Mouse (Mus musculus) hindbrain, embryonic 15.5 days (tissue): ENCODE data around the gene Trim17. TPM values are rescaled to one million over a fixed set of nuclear protein-coding genes. Genes with fewer than 3 reads are reported as not detected.

Experiments
- ATAC-seq: fragments of 200-750 bp; cut with Nextera tagmentation; 2 replicates; pipeline ENCODE4 v1.8.0; 2017; ENCODE audit warnings: low read depth, moderate number of reproducible peaks, moderate TSS enrichment; ENCODE audit not compliant: low FRiP score
- H3K27ac ChIP-seq: fragments of 300-500 bp; sonication (generic); replicated peaks from 2 replicates; pipeline ENCODE4 v1.5.1; 2015; ENCODE audit warnings: mild to moderate bottlenecking, inconsistent platforms
- H3K27me3 ChIP-seq: fragments of 300-500 bp; sonication (generic); 2 replicates; pipeline ENCODE4 v1.6.1; 2015; ENCODE audit warnings: control low read depth, inconsistent platforms
- H3K36me3 ChIP-seq: fragments of 300-500 bp; sonication (generic); 2 replicates; pipeline ENCODE4 v1.6.1; 2015; ENCODE audit warnings: control low read depth, inconsistent platforms
- H3K4me1 ChIP-seq: fragments of 300-500 bp; sonication (generic); replicated peaks from 2 replicates; pipeline ENCODE4 v1.6.1; 2015; ENCODE audit warnings: control low read depth, inconsistent platforms
- H3K4me2 ChIP-seq: fragments of 300-500 bp; sonication (generic); 2 replicates; pipeline ENCODE4 v1.6.1; 2015; ENCODE audit warnings: moderate library complexity, mild to moderate bottlenecking, inconsistent platforms
- H3K4me3 ChIP-seq: fragments of 300-500 bp; sonication (generic); 2 replicates; pipeline ENCODE4 v1.5.1; 2015; ENCODE audit warnings: mild to moderate bottlenecking, inconsistent platforms
- H3K9ac ChIP-seq: fragments of 300-500 bp; sonication (generic); 2 replicates; pipeline ENCODE4 v1.6.1; 2015; ENCODE audit warnings: inconsistent platforms
- H3K9me3 ChIP-seq: fragments of 300-500 bp; sonication (generic); 2 replicates; pipeline ENCODE4 v1.6.1; 2016; ENCODE audit warnings: control low read depth, inconsistent platforms
- WGBS: fragments of 180-500 bp; shearing (Covaris S2); methylation state at CpG from one replicate; pipeline ENCODE4 v1.1.7; 2015; 5-methylcytosine and 5-hydroxymethylcytosine counted together
- microRNA-seq: library from miRNA; unstranded; fragments of <30 nt; microRNA quantifications from one replicate; pipeline ENCODE4, GENCODE M21; 2016
- polyA plus RNA-seq: library from polyadenylated mRNA; unstranded; fragments of >200 nt; fragmentation: Nextera tagmentation; extraction: Ambion mirVana; gene quantifications from 2 replicates; pipeline ENCODE4 v1.2.1, GENCODE M21; 2015

The Trim17 gene
- polyA plus RNA-seq, 1 experiment from 2014 or later, result 1.4 TPM

DNA sequence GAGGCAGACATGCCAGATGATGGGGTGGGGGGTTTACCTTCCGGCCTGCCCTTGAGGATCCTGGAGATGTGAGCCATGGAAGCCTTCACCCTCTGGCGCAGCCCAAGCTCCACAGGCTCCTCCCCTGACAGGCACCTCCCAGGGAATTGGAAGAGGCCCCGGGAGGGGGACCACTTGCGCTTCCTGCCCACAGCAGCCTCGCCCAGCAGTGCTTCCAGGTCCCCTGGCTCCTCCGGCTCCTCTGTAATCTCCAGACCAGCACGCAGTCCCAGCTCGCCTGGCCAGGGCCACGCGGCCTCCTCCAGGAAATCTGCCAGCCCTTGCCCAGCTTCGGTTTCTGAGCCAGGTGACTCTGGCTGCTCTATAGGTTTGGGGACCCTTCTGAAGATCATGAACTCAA lies 44.7 kb downstream of the Trim17 start:
- Histone ChIP-seq H3K4me3 (no peak overlapping the region), H3K4me2 (no peak overlapping the region), H3K9ac (no peak overlapping the region), H3K27ac (no peak overlapping the region), H3K36me3 (no peaks in the 10 kb centered on the region), H3K9me3 (no peaks in the 10 kb centered on the region), H3K27me3 (peaks cover 8% of the 10 kb centered on the region; the same call in 1 of the 2 replicates), H3K4me1 (peaks cover 9% of the 10 kb centered on the region)
- ATAC-seq, result no peak
- WGBS, result 71% methylated on average over 11 of the region's 11 CpGs

DNA sequence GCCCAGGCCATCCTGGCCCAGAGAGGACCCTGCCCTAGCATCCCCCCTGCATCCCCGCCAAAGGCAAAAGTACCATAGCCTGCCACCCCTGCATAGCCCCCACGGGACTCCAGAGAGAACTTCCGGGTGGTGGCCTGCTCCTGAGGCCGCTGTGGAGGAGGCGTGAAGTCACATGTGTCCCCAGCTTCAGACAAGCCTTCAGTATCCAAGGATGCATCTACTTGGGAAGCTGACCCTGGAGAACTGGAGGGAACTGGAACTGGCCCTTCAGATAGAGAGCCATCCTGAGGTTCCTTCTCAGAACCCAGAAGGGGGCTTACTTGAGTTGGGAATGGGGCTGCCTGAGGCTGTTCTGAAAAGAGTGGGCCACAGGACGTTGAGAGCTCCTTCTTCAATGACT lies 45.3 kb downstream of the Trim17 start:
- Histone ChIP-seq H3K27ac (no peak overlapping the region), H3K36me3 (no peaks in the 10 kb centered on the region), H3K9me3 (no peaks in the 10 kb centered on the region), H3K4me3 (no peak overlapping the region), H3K27me3 (peaks cover 8% of the 10 kb centered on the region; the same call in 1 of the 2 replicates), H3K4me2 (no peak overlapping the region), H3K4me1 (peaks cover 2% of the 10 kb centered on the region; the same call in 1 of the 2 replicates), H3K9ac (no peak overlapping the region)
- ATAC-seq, result no peak
- 84% methylated on average over 6 of the region's 6 CpGs for WGBS

DNA sequence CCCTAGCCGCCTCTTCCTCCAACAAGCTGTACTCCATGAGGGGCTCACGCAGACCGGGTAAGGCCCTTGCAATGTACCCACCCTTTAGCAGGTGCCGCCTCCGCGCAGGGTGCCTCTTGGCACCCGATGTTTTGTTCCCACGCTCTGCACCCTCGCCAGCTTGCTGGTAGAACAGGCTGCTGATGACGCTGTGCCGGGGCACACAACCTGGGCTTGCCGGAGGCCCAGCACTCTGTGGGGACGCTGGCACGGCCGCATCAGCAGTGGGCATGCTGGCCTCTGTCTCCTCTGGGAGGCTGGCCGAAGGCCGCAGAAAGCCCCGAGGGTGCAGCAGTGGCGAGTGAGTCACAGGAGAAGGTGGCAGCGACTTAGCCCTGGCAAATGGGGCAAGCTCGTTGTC lies 46.1 kb downstream of the Trim17 start:
- H3K4me1 ChIP-seq, result no peaks in the 10 kb centered on the region
- H3K4me3 ChIP-seq, result no peak overlapping the region
- H3K4me2 ChIP-seq, result no peak overlapping the region
- 0 out of 2 replicates have a peak, but pooled peaks cover 1% of the 10 kb centered on the region for H3K27me3 ChIP-seq
- no peak overlapping the region for H3K27ac ChIP-seq
- no peaks in the 10 kb centered on the region for H3K36me3 ChIP-seq
- no peak overlapping the region for H3K9ac ChIP-seq
- 91% methylated on average over 21 of the region's 21 CpGs for WGBS
- no peak for ATAC-seq
- H3K9me3 ChIP-seq, result no peaks in the 10 kb centered on the region

GRCm38 (mm10) chr11:59002327-59003079 lies 48.0 kb downstream of the Trim17 start:
- no peak overlapping the region for H3K4me3 ChIP-seq
- no peak overlapping the region for H3K27ac ChIP-seq
- 93% methylated on average over 7 of the region's 7 CpGs for WGBS
- H3K36me3 ChIP-seq, result no peaks in the 10 kb centered on the region
- no peak for ATAC-seq
- no peaks in the 10 kb centered on the region for H3K27me3 ChIP-seq
- H3K9ac ChIP-seq, result no peak overlapping the region
- H3K9me3 ChIP-seq, result no peaks in the 10 kb centered on the region
- H3K4me1 ChIP-seq, result no peaks in the 10 kb centered on the region
- H3K4me2 ChIP-seq, result no peak overlapping the region

DNA sequence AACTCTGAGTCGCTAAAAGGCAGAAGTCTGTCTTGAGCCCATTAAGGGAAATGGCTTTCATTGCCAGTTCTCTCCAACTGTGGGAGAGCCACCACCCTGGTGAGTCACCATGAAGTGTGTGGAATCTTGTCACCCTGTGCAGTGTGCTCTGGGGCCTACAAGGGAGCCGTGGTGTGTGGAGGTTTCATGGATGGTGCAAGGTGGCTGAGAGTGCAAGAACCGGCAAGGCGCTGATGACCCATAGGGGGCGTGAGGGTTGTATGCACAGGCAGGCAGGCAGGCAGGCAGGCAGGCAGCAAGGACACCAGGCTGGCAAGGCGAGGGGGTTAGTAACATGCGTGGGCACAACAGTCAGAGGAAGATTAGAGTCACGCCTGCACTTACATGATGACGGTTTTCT lies 60.6 kb downstream of the Trim17 start:
- no peak overlapping the region for H3K4me3 ChIP-seq
- ATAC-seq, result no peak

More for the DNA sequence above, 60.6 kb downstream of the Trim17 start:
- no peak overlapping the region for H3K4me2 ChIP-seq
- 41% methylated on average over 9 of the region's 9 CpGs for WGBS
- H3K27me3 ChIP-seq, result no peaks in the 10 kb centered on the region
- H3K9me3 ChIP-seq, result no peaks in the 10 kb centered on the region
- no peaks in the 10 kb centered on the region for H3K36me3 ChIP-seq
- no peak overlapping the region for H3K27ac ChIP-seq
- no peaks in the 10 kb centered on the region for H3K4me1 ChIP-seq
- H3K9ac ChIP-seq, result no peak overlapping the region

Small RNAs within 50 kb of the gene (microRNA-seq; reads per million reads assigned to microRNA genes)
- not detected for gene Gm44313

Other genes starting within 250 kb of the Trim17 start
- not detected in 2 replicates for gene Olfr318, start 230.7 kb upstream of the Trim17 start, polyA plus RNA-seq
- 0.16 and 0.44 TPM in 2 replicates for gene Olfr317, start 215.5 kb upstream of the Trim17 start, polyA plus RNA-seq
- gene Olfr316, start 202.0 kb upstream of the Trim17 start, polyA plus RNA-seq, result 0.05 TPM in 1 of 2 replicates, not detected in the other
- gene Olfr315, start 181.5 kb upstream of the Trim17 start, polyA plus RNA-seq, result not detected in 2 replicates
- not detected in 2 replicates for gene Olfr314, start 171.7 kb upstream of the Trim17 start, polyA plus RNA-seq
- gene Fam183b, start 152.7 kb upstream of the Trim17 start, polyA plus RNA-seq, result 9.9 and 10.7 TPM in 2 replicates
- not detected in 2 replicates for gene Olfr313, start 139.7 kb upstream of the Trim17 start, polyA plus RNA-seq
- not detected in 2 replicates for gene Olfr312, start 125.4 kb upstream of the Trim17 start, polyA plus RNA-seq
- gene Olfr311, start 115.4 kb upstream of the Trim17 start, polyA plus RNA-seq, result not detected in 2 replicates
- 21.1 and 22.4 TPM in 2 replicates for gene Gm12258, start 107.5 kb upstream of the Trim17 start, polyA plus RNA-seq
- gene 2810021J22Rik, start 87.5 kb upstream of the Trim17 start, polyA plus RNA-seq, result 10.0 and 11.8 TPM in 2 replicates
- gene Zfp39, start 50.5 kb upstream of the Trim17 start, polyA plus RNA-seq, result 6.1 and 6.9 TPM in 2 replicates
- not detected in 2 replicates for gene Btnl10, start 36.8 kb upstream of the Trim17 start, polyA plus RNA-seq
- 603 and 674 TPM in 2 replicates for gene Rnf187, start 15.8 kb upstream of the Trim17 start, polyA plus RNA-seq
- 230 and 238 TPM in 2 replicates for gene Hist3h2ba, start 5.8 kb upstream of the Trim17 start, polyA plus RNA-seq
- gene Hist3h2a, start within 50 bp of the Trim17 start, polyA plus RNA-seq, result 96.0 and 96.7 TPM in 2 replicates
- gene Trim11, start 23.4 kb downstream of the Trim17 start, polyA plus RNA-seq, result 19.3 and 20.7 TPM in 2 replicates
- gene Obscn, start 181.7 kb downstream of the Trim17 start, polyA plus RNA-seq, result 0.34 and 0.45 TPM in 2 replicates
- 7.1 and 7.5 TPM in 2 replicates for gene Iba57, start 209.1 kb downstream of the Trim17 start, polyA plus RNA-seq
- 0.30 and 0.39 TPM in 2 replicates for gene Gjc2, start 228.5 kb downstream of the Trim17 start, polyA plus RNA-seq
- gene Guk1, start 237.5 kb downstream of the Trim17 start, polyA plus RNA-seq, result 245 and 247 TPM in 2 replicates
- 93.3 and 103 TPM in 2 replicates for gene Mrpl55, start 247.8 kb downstream of the Trim17 start, polyA plus RNA-seq